Mouse (Mus musculus) spleen, postnatal 14 days (tissue): ENCODE results near the gene Csdc2.

ENCODE experiments used
- DNase-seq, 2 experiments: peaks; one replicate each; pipeline ENCODE4 v3.0.0; 2021 to 2022; ENCODE audit warnings: low spot score in 2 of 2

Gene Csdc2

DNA sequence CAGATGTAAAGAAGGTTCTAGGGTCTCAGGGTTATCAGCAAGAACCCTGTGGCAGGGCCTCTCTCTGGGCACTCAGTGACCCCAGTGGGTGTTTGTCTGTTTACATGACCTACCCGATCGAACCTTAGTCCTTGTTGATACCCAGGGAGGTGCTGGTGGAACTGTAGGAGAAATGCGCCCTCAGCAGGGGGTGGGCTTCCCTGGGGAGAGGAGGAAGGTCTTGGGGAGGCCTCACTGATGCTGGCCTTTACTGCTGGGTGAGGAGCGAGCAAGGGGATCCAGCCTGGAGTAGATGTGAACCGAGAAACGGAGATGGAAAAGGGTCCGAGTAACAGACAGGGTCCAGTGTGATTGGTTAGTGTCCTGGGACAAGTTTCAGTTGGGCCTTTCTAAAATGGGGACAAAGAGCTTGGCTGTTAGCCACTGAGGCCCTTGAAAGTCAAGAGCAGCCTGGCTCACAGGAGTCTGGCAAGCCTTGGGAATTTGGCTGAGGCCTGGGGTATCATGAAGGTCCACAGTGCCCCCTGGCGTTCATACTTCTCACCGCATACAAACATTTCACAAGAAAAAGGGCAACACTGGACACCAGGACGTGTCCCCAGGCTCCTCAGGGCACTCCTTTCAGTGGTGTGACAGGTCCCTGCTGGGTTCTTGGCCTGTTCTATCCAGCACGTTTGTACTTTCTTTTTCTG lies 53.0 kb downstream of the Csdc2 start:
- DNase-seq: peak; percentile 63 to 73

DNA sequence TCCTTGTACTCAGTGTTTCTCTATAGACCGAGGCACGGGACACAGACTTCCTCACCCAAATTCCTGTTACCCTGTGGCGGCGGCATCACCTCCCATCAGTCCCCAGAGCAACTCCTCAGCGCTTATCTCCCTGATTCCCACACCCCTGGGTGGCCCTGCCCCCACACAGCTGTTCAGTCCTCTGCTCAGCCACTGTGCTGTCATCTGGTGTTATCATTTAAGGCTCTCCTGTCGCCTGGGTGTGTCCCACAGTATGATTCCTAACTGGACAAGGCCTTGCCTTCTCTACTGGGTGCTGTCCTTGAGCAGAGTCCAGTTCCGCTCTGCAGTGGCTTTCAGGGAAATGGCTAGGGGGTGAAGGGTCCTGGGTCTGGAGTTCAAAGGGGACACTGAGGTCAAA lies 54.0 kb downstream of the Csdc2 start:
- peak; percentile 29 to 32 for DNase-seq

DNA sequence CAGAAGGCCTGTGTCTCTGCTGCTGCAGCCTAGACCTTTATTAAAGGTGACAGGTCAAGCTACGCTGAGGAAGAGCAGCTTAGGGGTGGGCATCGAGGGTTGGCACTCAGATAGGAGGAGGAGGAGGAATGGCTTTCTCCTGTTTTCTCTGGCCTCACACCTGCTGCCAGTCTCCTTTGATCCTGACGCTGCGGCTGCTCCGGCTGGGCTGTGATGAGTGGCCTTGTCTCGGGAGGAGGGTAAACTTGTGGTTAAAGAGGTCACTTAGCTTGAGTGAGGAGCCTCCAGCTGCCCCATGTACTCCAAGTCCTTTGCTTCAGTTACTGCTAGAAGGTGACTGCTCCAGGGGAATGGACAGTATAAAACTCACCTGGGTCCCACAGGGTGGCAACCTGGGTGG lies 57.4 kb downstream of the Csdc2 start:
- no peak for DNase-seq
